In genomic region chr13:29580009-29580408, GRCm38 (mm10) we compare ENCODE assay signal across 26 mouse cellular contexts.
"Had no signal": no experiment of that assay in that cellular context is flagged by ENCODE, and none has a peak within 500 bp of the region (broad histone marks: within the 10 kb centered on the region; RNA-seq: fewer than 3 reads in every experiment).

No protein-coding gene starts in this region.

- DNase-seq: cerebellum, adult 9-10 months; cerebellum, adult 9-11 months; cerebellum, postnatal 10 days; cerebellum, postnatal 14 days; cerebellum, postnatal 25 days; cerebellum, postnatal 36 days; embryo, embryonic 11 days; forebrain, postnatal 0 days; gastrocnemius, adult 2 months; gastrocnemius, postnatal 10 days; gastrocnemius, postnatal 14 days; gastrocnemius, postnatal 25 days; gastrocnemius, postnatal 36 days; heart, adult 11 months; heart, adult 18-20 months; heart, adult 2 months had no signal

- H3K9ac ChIP-seq: embryonic facial prominence, embryonic 12.5 days; embryonic facial prominence, embryonic 13.5 days; embryonic facial prominence, embryonic 15.5 days; forebrain, embryonic 12.5 days; forebrain, embryonic 13.5 days; forebrain, embryonic 15.5 days; forebrain, postnatal 0 days had no signal

- H3K9me3 ChIP-seq: embryonic facial prominence, embryonic 12.5 days; embryonic facial prominence, embryonic 15.5 days; forebrain, embryonic 10.5 days; forebrain, embryonic 12.5 days; forebrain, embryonic 13.5 days; forebrain, embryonic 15.5 days; heart, embryonic 10.5 days had no signal

- H3K4me1 ChIP-seq: embryonic facial prominence, embryonic 15.5 days had no signal

- H3K36me3 ChIP-seq: embryonic facial prominence, embryonic 10.5 days; embryonic facial prominence, embryonic 12.5 days; embryonic facial prominence, embryonic 13.5 days; embryonic facial prominence, embryonic 15.5 days; forebrain, embryonic 10.5 days; forebrain, embryonic 12.5 days; forebrain, embryonic 15.5 days; heart, embryonic 10.5 days had no signal

- H3K27me3 ChIP-seq: embryonic facial prominence, embryonic 12.5 days; embryonic facial prominence, embryonic 13.5 days; embryonic facial prominence, embryonic 15.5 days; forebrain, embryonic 12.5 days; forebrain, embryonic 13.5 days; forebrain, embryonic 15.5 days had no signal

- H3K27ac ChIP-seq: embryonic facial prominence, embryonic 10.5 days; embryonic facial prominence, embryonic 12.5 days; embryonic facial prominence, embryonic 13.5 days; embryonic facial prominence, embryonic 15.5 days; forebrain, embryonic 10.5 days; forebrain, embryonic 12.5 days; forebrain, embryonic 13.5 days; forebrain, embryonic 15.5 days; gastrocnemius, adult 2 months; heart, adult 2 months; heart, embryonic 10.5 days had no signal

- H3K4me3 ChIP-seq: embryonic facial prominence, embryonic 10.5 days; embryonic facial prominence, embryonic 12.5 days; embryonic facial prominence, embryonic 13.5 days; embryonic facial prominence, embryonic 15.5 days; erythroblast, embryonic 14.5 days; forebrain, embryonic 10.5 days; forebrain, embryonic 12.5 days; forebrain, embryonic 13.5 days; forebrain, embryonic 15.5 days; gastrocnemius, adult 2 months; heart, adult 2 months; heart, embryonic 10.5 days had no signal

- H3K4me2 ChIP-seq: embryonic facial prominence, embryonic 12.5 days; embryonic facial prominence, embryonic 13.5 days; embryonic facial prominence, embryonic 15.5 days; forebrain, embryonic 12.5 days; forebrain, embryonic 13.5 days; forebrain, embryonic 15.5 days had no signal
